Mouse (Mus musculus) spleen, adult 2 months (tissue): ENCODE data around the gene Ogdh.

ENCODE experiments used
- CTCF ChIP-seq: fragments of 200-500 bp; IDR thresholded peaks from 2 replicates; pipeline ENCODE4 v1.5.1; 2011; ENCODE audit warnings: mild to moderate bottlenecking, inconsistent platforms; ENCODE audit not compliant: insufficient read depth, insufficient read length, insufficient replicate concordance; ENCODE audit errors: extremely low read depth
- POLR2A ChIP-seq: fragments of 200-500 bp; IDR thresholded peaks from 2 replicates; pipeline ENCODE4 v1.6.1; 2011; ENCODE audit warnings: low read depth, low read length, inconsistent platforms

- TF ChIP-seq POLR2A (no peak), CTCF (no peak)
Observed at GRCm38 (mm10) chr11:6259413-6259812, 32.0 kb upstream of the Ogdh start.
